Comparison of ENCODE assay signal across 7 mouse cellular contexts in the genomic region with DNA sequence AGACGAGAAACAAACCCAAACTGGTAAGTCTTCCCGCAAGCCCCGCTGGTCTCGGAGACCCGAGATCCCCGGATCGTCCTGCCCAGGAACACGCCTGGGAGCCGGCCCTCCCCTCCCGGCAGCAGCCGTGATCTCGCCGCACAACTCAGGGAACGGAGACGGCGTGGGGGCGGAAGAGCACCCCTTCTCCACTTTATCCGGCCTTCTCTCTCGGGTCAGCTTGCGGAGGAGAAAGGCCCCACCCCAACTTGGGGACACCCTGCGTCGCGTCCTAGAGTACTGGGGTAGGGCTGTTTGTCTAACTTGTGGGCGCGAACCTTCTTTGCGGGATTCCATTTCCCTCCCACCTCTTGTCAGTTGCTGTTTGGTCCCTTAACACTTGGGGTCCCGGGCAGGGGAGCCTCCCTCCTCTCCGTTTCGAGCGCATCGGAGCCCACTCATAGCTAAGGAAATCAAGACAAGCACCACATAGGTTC. TPM values are rescaled to one million over a fixed set of nuclear protein-coding genes. Genes with fewer than 3 reads are reported as not detected.
DNase-seq lines count a peak whose midpoint lies in the region; ATAC-seq and TF ChIP-seq lines count a peak whose summit lies in the region.

No protein-coding gene starts in this region.

- no peak for TF ChIP-seq CTCF in spleen, adult 2 months (IDR thresholded peaks at IDR 0.05; ENCODE audit: extremely low read depth, insufficient read depth, insufficient read length, insufficient replicate concordance)

- H3K36me3 ChIP-seq in spleen, adult 2 months (ENCODE audit: control insufficient read depth, insufficient read depth, low read length): no peaks in the 10 kb centered on the region
- no peaks in the 10 kb centered on the region for H3K36me3 ChIP-seq in heart, embryonic 11.5 days (ENCODE audit: control insufficient read depth, insufficient read depth, low read length)
- no peaks in the 10 kb centered on the region for H3K36me3 ChIP-seq in stomach, embryonic 14.5 days (ENCODE audit: control insufficient read depth, insufficient read depth, low read length)

- 35% methylated on average over 31 of the region's 31 CpGs for WGBS in spleen, adult 2 months
- 20% methylated on average over 20 of the region's 31 CpGs for WGBS in heart, embryonic 11.5 days (ENCODE audit: insufficient replicate concordance)
- 17% methylated on average over 30 of the region's 31 CpGs for WGBS in stomach, embryonic 14.5 days

- H3K9me3 ChIP-seq in heart, embryonic 11.5 days (replicated peaks; ENCODE audit: control insufficient read depth, low read length): no peaks in the 10 kb centered on the region
- H3K9me3 ChIP-seq in stomach, embryonic 14.5 days (ENCODE audit: control insufficient read depth, low read depth, low read length): no peaks in the 10 kb centered on the region

- H3K4me3 ChIP-seq in spleen, adult 2 months (ENCODE audit: extremely low read depth, insufficient read depth, insufficient read length): peak overlapping the region; percentile 79
- peak overlapping the region; percentile 52 for H3K4me3 ChIP-seq in heart, embryonic 11.5 days (ENCODE audit: low read depth, low read length)
- peak overlapping the region; percentile 53 for H3K4me3 ChIP-seq in stomach, embryonic 14.5 days (ENCODE audit: low read depth, low read length)

- no peaks in the 10 kb centered on the region for H3K27me3 ChIP-seq in spleen, adult 2 months (ENCODE audit: control insufficient read depth, insufficient read depth, low read length)
- no peaks in the 10 kb centered on the region for H3K27me3 ChIP-seq in heart, embryonic 11.5 days (ENCODE audit: control insufficient read depth, insufficient read depth, low read length)
- no peaks in the 10 kb centered on the region for H3K27me3 ChIP-seq in stomach, embryonic 14.5 days (ENCODE audit: control insufficient read depth, insufficient read depth, low read length)

- peak overlapping the region; percentile 60 for H3K4me2 ChIP-seq in heart, embryonic 11.5 days
- H3K4me2 ChIP-seq in stomach, embryonic 14.5 days (replicated peaks; ENCODE audit: low read depth, low read length): peak overlapping the region; percentile 38

- peak overlapping the region; percentile 81 for H3K27ac ChIP-seq in spleen, adult 2 months (ENCODE audit: insufficient read depth, low read length)
- H3K27ac ChIP-seq in heart, embryonic 11.5 days (ENCODE audit: low read depth, low read length): no peak overlapping the region
- peak overlapping the region; percentile 58; the same call in 1 of the 2 replicates for H3K27ac ChIP-seq in stomach, embryonic 14.5 days (ENCODE audit: low read length)

- peak in 1 of 2 experiments; percentile 4 for DNase-seq in spleen, adult 2 months (ENCODE audit: low read depth in 1 of 2, low spot score in 2 of 2)
- no peak for DNase-seq in spleen, adult 18-20 months
- DNase-seq in embryo, embryonic 10.5 days (ENCODE audit: low spot score): peak; percentile 24
- peak; percentile 22 to 49 for DNase-seq in kidney, postnatal 25 days
- DNase-seq in lung, postnatal 36 days: peak; percentile 15

- no peaks in the 10 kb centered on the region; the same call in 1 of the 2 replicates for H3K4me1 ChIP-seq in spleen, adult 2 months (ENCODE audit: control insufficient read depth, insufficient read depth, insufficient read length)
- no peaks in the 10 kb centered on the region for H3K4me1 ChIP-seq in heart, embryonic 11.5 days (ENCODE audit: control insufficient read depth, insufficient read depth, low read length)
- H3K4me1 ChIP-seq in stomach, embryonic 14.5 days (ENCODE audit: control insufficient read depth, insufficient read depth, low read length): no peaks in the 10 kb centered on the region

- no peak for TF ChIP-seq POLR2A in spleen, adult 2 months (IDR thresholded peaks at IDR 0.05; ENCODE audit: low read depth, low read length)

- H3K9ac ChIP-seq in heart, embryonic 11.5 days (ENCODE audit: low read depth, low read length): peak overlapping the region; percentile 77
- peak overlapping the region; percentile 53 for H3K9ac ChIP-seq in stomach, embryonic 14.5 days (replicated peaks; ENCODE audit: low read depth, low read length)

- ATAC-seq in heart, embryonic 11.5 days (replicated peaks; ENCODE audit: insufficient number of reproducible peaks, low FRiP score, low TSS enrichment): no peak; the same call in 1 of the 2 replicates
- peak; percentile 71 for ATAC-seq in stomach, embryonic 14.5 days (ENCODE audit: insufficient number of reproducible peaks, insufficient read depth, low FRiP score, low read depth)

RNA-seq across cellular contexts. Expression of gene Diaph2, which starts 0.6 kb away (rescaled TPM):
- 2.6 and 2.7 TPM in 2 replicates for polyA plus RNA-seq in spleen, adult 2 months (2012; rRNA removed)
- 3.5 and 4.3 TPM in 2 replicates for polyA plus RNA-seq in heart, embryonic 11.5 days (2014; fragmentation: Nextera tagmentation; extraction: Ambion mirVana)
- polyA plus RNA-seq in stomach, embryonic 14.5 days (2014; fragmentation: Nextera tagmentation; extraction: Ambion mirVana): 11.3 and 12.5 TPM in 2 replicates

Comparison
In these comparisons a context has a peak if more than half of its experiments do, and no peak if none do; other contexts are left out.
1. DNase-seq: peak in embryo, embryonic 10.5 days (single experiment), kidney, postnatal 25 days (2 of 2) and lung, postnatal 36 days (single experiment); none in spleen, adult 18-20 months (0 of 2).
2. Peak in every context shown above with its lines, with median percentiles within 50 percentile points of each other: H3K4me3 ChIP-seq.